In the genomic region with DNA sequence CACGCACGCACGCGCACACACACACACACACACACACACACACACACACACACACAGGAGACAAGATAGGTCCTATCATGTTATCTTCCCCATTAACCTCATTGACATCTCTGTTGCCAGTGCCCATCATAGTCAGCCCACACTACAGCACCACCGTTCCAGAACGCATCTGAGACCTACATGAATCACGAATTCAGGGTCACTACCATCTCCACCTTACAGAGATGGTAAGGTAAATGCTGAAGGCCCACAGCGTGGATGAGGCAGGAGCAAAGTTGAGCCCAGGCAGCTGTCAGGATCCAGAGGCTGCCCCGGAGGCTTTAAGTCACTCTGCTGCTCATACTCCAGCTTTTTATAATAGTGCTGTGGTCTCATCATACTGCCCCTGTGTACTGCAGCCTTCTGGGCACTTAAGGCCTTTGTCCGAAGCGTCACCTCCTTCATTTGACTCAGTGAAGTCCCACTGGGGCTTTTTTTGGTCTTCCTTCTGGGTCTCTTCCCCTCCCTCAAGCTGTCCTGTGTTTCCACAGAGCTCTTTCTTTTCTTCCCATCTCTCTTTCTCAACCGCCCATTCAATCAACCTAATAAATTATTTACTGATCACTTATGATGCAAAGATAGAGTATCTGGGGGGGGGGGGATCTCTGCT, we compare ENCODE assay signal across 11 mouse cellular contexts. TPM values are rescaled to one million over a fixed set of nuclear protein-coding genes. Genes with fewer than 3 reads are reported as not detected.
A peak's percentile ranks its signal among the peaks of the same experiment; 100 is the strongest.
DNase-seq lines count a peak whose midpoint lies in the region; ATAC-seq and TF ChIP-seq lines count a peak whose summit lies in the region.
"Had no signal": no experiment of that assay in that cellular context is flagged by ENCODE, and none has a peak within 500 bp of the region (broad histone marks: within the 10 kb centered on the region; RNA-seq: fewer than 3 reads in every experiment).

No protein-coding gene starts in this region.

- no peak for DNase-seq in layer of hippocampus, adult 2 months (ENCODE audit: low spot score in 2 of 2)
- DNase-seq in layer of hippocampus, postnatal 36 days = no peak
- DNase-seq in CH12.LX (ENCODE audit: extremely low read depth) = peak; percentile 38
- peak; percentile 21 for DNase-seq in naive thymus-derived CD4-positive, alpha-beta T cell, adult 2 months (ENCODE audit: low read depth)
- no peak for DNase-seq in testis, postnatal 14 days (ENCODE audit: low spot score)
- DNase-seq: cerebellum, postnatal 36 days had no signal

- no peaks in the 10 kb centered on the region for H3K79me2 ChIP-seq in CH12.LX (replicated peaks; ENCODE audit: control insufficient read depth, extremely low read depth, insufficient read depth, poor library complexity, severe bottlenecking)

- peaks cover 6% of the 10 kb centered on the region for H3K9me3 ChIP-seq in CH12.LX (replicated peaks; ENCODE audit: low read length)
- H3K9me3 ChIP-seq: embryonic facial prominence, embryonic 15.5 days; hindbrain, embryonic 13.5 days; lung, embryonic 15.5 days had no signal

- no peak for TF ChIP-seq POLR2A in CH12.LX (IDR thresholded peaks at IDR 0.05; ENCODE audit: low read depth, low read length)
- TF ChIP-seq POLR2A in bone marrow macrophage, adult 2 months (IDR thresholded peaks at IDR 0.05; ENCODE audit: borderline replicate concordance, low read depth, low read length) = no peak

- TF ChIP-seq CTCF in layer of hippocampus, adult 2 months (conservative IDR thresholded peaks at IDR 0.05) = no peak
- no peak for TF ChIP-seq CTCF in CH12.LX (conservative IDR thresholded peaks at IDR 0.05 in 1 of 2, IDR thresholded peaks at IDR 0.05 in 1 of 2; ENCODE audit: low read depth in 2 of 2, low read length in 2 of 2)
- TF ChIP-seq CTCF in bone marrow macrophage, adult 2 months (IDR thresholded peaks at IDR 0.05; ENCODE audit: low read depth, low read length) = no peak

- H3K27me3 ChIP-seq in CH12.LX (replicated peaks) = no peaks in the 10 kb centered on the region
- H3K27me3 ChIP-seq: embryonic facial prominence, embryonic 15.5 days; hindbrain, embryonic 13.5 days had no signal

- H3K36me3 ChIP-seq in CH12.LX (replicated peaks in 1 of 2; ENCODE audit: control insufficient read depth in 1 of 2, insufficient read depth in 1 of 2, low read length in 1 of 2) = no peaks in the 10 kb centered on the region
- H3K36me3 ChIP-seq: embryonic facial prominence, embryonic 15.5 days; hindbrain, embryonic 13.5 days; lung, embryonic 15.5 days had no signal

- no peak for TF ChIP-seq RAD21 in CH12.LX (IDR thresholded peaks at IDR 0.05; ENCODE audit: low read depth, low read length)

- H3K4me2 ChIP-seq in CH12.LX (ENCODE audit: insufficient read depth, low read depth, poor library complexity, severe bottlenecking) = peak overlapping the region; percentile 75

- no peak overlapping the region for H3K4me3 ChIP-seq in layer of hippocampus, adult 2 months
- peak overlapping the region in 2 of 3 experiments; percentile 49 to 63 for H3K4me3 ChIP-seq in CH12.LX (replicated peaks in 1 of 3; ENCODE audit: low read depth in 2 of 3, low read length in 2 of 3, poor library complexity in 1 of 3)
- peak overlapping the region; percentile 54 for H3K4me3 ChIP-seq in bone marrow macrophage, adult 2 months (ENCODE audit: insufficient read depth, low read length)
- H3K4me3 ChIP-seq: hindbrain, embryonic 13.5 days had no signal

- H3K9ac ChIP-seq in CH12.LX (ENCODE audit: insufficient read depth, low read depth) = peak overlapping the region; percentile 50; the same call in 1 of the 2 replicates
- H3K9ac ChIP-seq: embryonic facial prominence, embryonic 15.5 days; hindbrain, embryonic 13.5 days; lung, embryonic 15.5 days had no signal

- no peak for ATAC-seq in erythroblast, adult 5-6 weeks (replicated peaks; ENCODE audit: low FRiP score, poor library complexity, severe bottlenecking)

- peak overlapping the region; percentile 67 for H3K27ac ChIP-seq in layer of hippocampus, adult 2 months
- H3K27ac ChIP-seq in CH12.LX (ENCODE audit: insufficient read depth, low read depth) = peak overlapping the region; percentile 87
- H3K27ac ChIP-seq in bone marrow macrophage, adult 2 months (ENCODE audit: insufficient read depth, low read depth, low read length) = peak overlapping the region; percentile 68
- H3K27ac ChIP-seq: hindbrain, embryonic 13.5 days; lung, embryonic 15.5 days had no signal

- peaks cover 18 to 31% of the 10 kb centered on the region in 2 experiments for H3K4me1 ChIP-seq in CH12.LX (ENCODE audit: control insufficient read depth in 1 of 2, insufficient read depth in 2 of 2)
- peaks cover 22% of the 10 kb centered on the region for H3K4me1 ChIP-seq in bone marrow macrophage, adult 2 months (ENCODE audit: control insufficient read depth, insufficient read depth, low read length)

- in situ Hi-C loops in CH12.LX (cut with MboI; ENCODE audit: low pct_ligation_motif_present, low pct_unique_long_range_greater_than_20kb, low sequenced_read_pairs) = no loop called here

- dilution Hi-C loops in CH12.LX (cut with MboI; ENCODE audit: extremely low pct_ligation_motif_present, extremely low pct_unique_long_range_greater_than_20kb, low sequenced_read_pairs) = no loop called here

- no peak for TF ChIP-seq EP300 in CH12.LX (IDR thresholded peaks at IDR 0.05; ENCODE audit: low read length)

TF ChIP-seq in CH12.LX, 34 proteins besides CTCF, POLR2A, EP300 and RAD21:
- TF ChIP-seq ZNF384 (IDR thresholded peaks at IDR 0.05; ENCODE audit: low read depth, low read length) (peak; percentile 74), TBP (conservative IDR thresholded peaks at IDR 0.05; ENCODE audit: low read depth, low read length) (0 out of 2 replicates have a peak, but pooled peaks have one; percentile 22), SMC3 (IDR thresholded peaks at IDR 0.05; ENCODE audit: low read depth, low read length) (no peak), SIN3A (IDR thresholded peaks at IDR 0.05; ENCODE audit: low read length) (peak; percentile 88; the same call in 1 of the 2 replicates), ELF1 (IDR thresholded peaks at IDR 0.05; ENCODE audit: low read depth, low read length) (0 out of 2 replicates have a peak, but pooled peaks have one; percentile 4), NELFE (IDR thresholded peaks at IDR 0.05; ENCODE audit: low read depth, low read length) (peak; percentile 12; the same call in 1 of the 2 replicates), MAZ (IDR thresholded peaks at IDR 0.05; ENCODE audit: low read depth, low read length) (peak; percentile 81), MXI1 (IDR thresholded peaks at IDR 0.05; ENCODE audit: low read depth, low read length) (peak; percentile 68), UBTF (IDR thresholded peaks at IDR 0.05; ENCODE audit: low read depth, low read length) (no peak), ZMIZ1 (IDR thresholded peaks at IDR 0.05; ENCODE audit: low read depth, low read length) (peak; percentile 52; the same call in 1 of the 2 replicates), KAT2A (IDR thresholded peaks at IDR 0.05; ENCODE audit: insufficient replicate concordance, low read length) (0 out of 2 replicates have a peak, but pooled peaks have one; percentile 53), CHD1 (IDR thresholded peaks at IDR 0.05; ENCODE audit: low read depth, low read length) (peak; percentile 75), PAX5 (IDR thresholded peaks at IDR 0.05; ENCODE audit: low read length) (no peak), IRF4 (IDR thresholded peaks at IDR 0.05; ENCODE audit: low read depth, low read length) (peak; percentile 22; the same call in 1 of the 2 replicates), JUND (conservative IDR thresholded peaks at IDR 0.05; ENCODE audit: low read depth, low read length) (no peak)

RNA-seq across cellular contexts. Expression of a gene that starts 33.9 kb away (rescaled TPM):
- total RNA-seq in layer of hippocampus, adult 2 months (2021) = 100 to 1,000 TPM; 140 to 148 TPM
- total RNA-seq in layer of hippocampus, postnatal 36 days (2021) = 100 to 1,000 TPM; 131 to 145 TPM
- 28.9 and 31.5 TPM in 2 replicates for total RNA-seq in CH12.LX (2012; rRNA removed)
- 47.4 and 54.5 TPM in 2 replicates for total RNA-seq in CH12.LX (2014; rRNA removed)
- polyA plus RNA-seq in CH12.LX (2012; ENCODE audit: insufficient read length, low read depth) = 35.0 and 36.9 TPM in 2 replicates
- 55.2 and 62.9 TPM in 2 replicates for polyA plus RNA-seq in bone marrow macrophage, adult 2 months (2012; ENCODE audit: insufficient read depth, insufficient read length, missing spikeins)
- total RNA-seq in erythroblast, adult 5-6 weeks (2015; ENCODE audit: low replicate concordance) = 6.9 and 14.4 TPM in 2 replicates
- 10.5 and 23.1 TPM in 2 replicates for total RNA-seq in erythroblast, adult 5-6 weeks (2017; ENCODE audit: low replicate concordance)

RNA-seq across cellular contexts. Expression of a gene that starts 40.1 kb away (rescaled TPM):
- total RNA-seq in layer of hippocampus, adult 2 months (2021) = 10 to 100 TPM; 93.3 to 98.1 TPM
- total RNA-seq in layer of hippocampus, postnatal 36 days (2021) = 10 to 100 TPM; 92.4 to 97.8 TPM
- 33.8 and 43.7 TPM in 2 replicates for total RNA-seq in CH12.LX (2012; rRNA removed)
- total RNA-seq in CH12.LX (2014; rRNA removed) = 75.4 and 84.5 TPM in 2 replicates
- 62.4 and 73.0 TPM in 2 replicates for polyA plus RNA-seq in CH12.LX (2012; ENCODE audit: insufficient read length, low read depth)
- polyA plus RNA-seq in bone marrow macrophage, adult 2 months (2012; ENCODE audit: insufficient read depth, insufficient read length, missing spikeins) = 45.4 and 57.8 TPM in 2 replicates
- 19.4 and 37.4 TPM in 2 replicates for total RNA-seq in erythroblast, adult 5-6 weeks (2015; ENCODE audit: low replicate concordance)
- total RNA-seq in erythroblast, adult 5-6 weeks (2017; ENCODE audit: low replicate concordance) = 13.5 and 18.0 TPM in 2 replicates

Comparison
In these comparisons a context has a peak if more than half of its experiments do, and no peak if none do; other contexts are left out.
1. DNase-seq: peak in CH12.LX (single experiment) and naive thymus-derived CD4-positive, alpha-beta T cell, adult 2 months (single experiment); none in layer of hippocampus, adult 2 months (0 of 2), layer of hippocampus, postnatal 36 days (0 of 2) and testis, postnatal 14 days (single experiment).
2. Peak in every context shown above with its lines, with median percentiles within 50 percentile points of each other: H3K27ac ChIP-seq.